In the genomic region with DNA sequence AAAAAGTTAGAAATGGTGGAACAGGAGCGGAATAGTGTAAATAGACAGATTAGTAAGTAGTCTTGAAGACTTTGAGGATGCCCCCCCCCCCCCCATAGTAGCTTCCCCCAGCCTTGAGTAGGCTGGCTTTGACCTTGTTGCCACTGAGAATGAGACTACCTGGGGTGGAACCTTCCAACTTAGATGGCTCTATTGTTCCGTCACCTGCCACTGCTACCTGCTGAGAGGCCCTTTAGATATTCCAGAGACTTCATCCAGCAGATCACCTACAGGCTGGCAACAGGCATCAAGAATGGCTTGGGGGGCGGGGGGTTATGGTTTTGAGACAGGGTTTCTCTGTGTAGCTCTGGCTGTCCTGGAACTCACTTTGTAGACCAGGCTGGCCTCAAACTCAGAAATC, we compare ENCODE assay signal across 7 mouse cellular contexts. TPM values are rescaled to one million over a fixed set of nuclear protein-coding genes. Genes with fewer than 3 reads are reported as not detected.
DNase-seq lines count a peak whose midpoint lies in the region; ATAC-seq and TF ChIP-seq lines count a peak whose summit lies in the region.

No protein-coding gene starts in this region.

- DNase-seq in heart, postnatal 0 days (ENCODE audit: low spot score) = no peak
- DNase-seq in heart, postnatal 36 days = no peak
- DNase-seq in testis, postnatal 10 days (ENCODE audit: low spot score) = no peak
- DNase-seq in hindbrain, postnatal 0 days (ENCODE audit: low spot score) = no peak
- no peak for DNase-seq in left cerebral cortex, adult 2 months (ENCODE audit: extremely low spot score in 1 of 2, low spot score in 2 of 2)

- H3K9me3 ChIP-seq in heart, postnatal 0 days (replicated peaks; ENCODE audit: control insufficient read depth, low read length) = no peaks in the 10 kb centered on the region
- no peaks in the 10 kb centered on the region for H3K9me3 ChIP-seq in hindbrain, postnatal 0 days (ENCODE audit: low read length)
- H3K9me3 ChIP-seq in intestine, embryonic 15.5 days = no peaks in the 10 kb centered on the region

- intact Hi-C loops in heart, postnatal 36 days (cut with DNase I) = loop anchor here (2.0 to 5.0 kb wide), 2 partner anchors 20 to 163 kb away; partner anchors contain the start of genes Fam126b, Ndufb3, Nif3l1 and Ppil3
- intact Hi-C loops in left cerebral cortex, adult 2 months (cut with DNase I) = no loop called here

- 83% methylated on average over 3 of the region's 3 CpGs for WGBS in heart, postnatal 0 days
- WGBS in hindbrain, postnatal 0 days = 75% methylated on average over 3 of the region's 3 CpGs
- 90% methylated on average over 3 of the region's 3 CpGs for WGBS in intestine, embryonic 15.5 days

- TF ChIP-seq EP300 in heart, postnatal 0 days (IDR thresholded peaks at IDR 0.05; ENCODE audit: low read depth) = no peak

- H3K4me3 ChIP-seq in heart, postnatal 0 days (ENCODE audit: low read depth, low read length) = no peak overlapping the region
- H3K4me3 ChIP-seq in testis, adult 2 months (ENCODE audit: control insufficient read depth, low read depth, low read length) = peak overlapping the region; percentile 100
- H3K4me3 ChIP-seq in hindbrain, postnatal 0 days (ENCODE audit: low read length) = no peak overlapping the region
- no peak overlapping the region for H3K4me3 ChIP-seq in left cerebral cortex, adult 2 months
- H3K4me3 ChIP-seq in intestine, embryonic 15.5 days (replicated peaks) = no peak overlapping the region

- no peaks in the 10 kb centered on the region for H3K27me3 ChIP-seq in heart, postnatal 0 days (ENCODE audit: control insufficient read depth, insufficient read depth, low read length)
- H3K27me3 ChIP-seq in testis, adult 2 months (ENCODE audit: control insufficient read depth, insufficient read depth, low read length) = no peaks in the 10 kb centered on the region
- H3K27me3 ChIP-seq in hindbrain, postnatal 0 days (ENCODE audit: insufficient read depth, low read length) = no peaks in the 10 kb centered on the region
- no peaks in the 10 kb centered on the region for H3K27me3 ChIP-seq in intestine, embryonic 15.5 days (replicated peaks)

- no peak; the same call in 1 of the 2 replicates for TF ChIP-seq POLR2A in testis, adult 2 months (IDR thresholded peaks at IDR 0.05; ENCODE audit: control insufficient read depth, low read depth, low read length)

- H3K9ac ChIP-seq in heart, postnatal 0 days (replicated peaks; ENCODE audit: low read depth, low read length) = no peak overlapping the region
- H3K9ac ChIP-seq in hindbrain, postnatal 0 days (replicated peaks; ENCODE audit: low read length) = no peak overlapping the region
- no peak overlapping the region for H3K9ac ChIP-seq in intestine, embryonic 15.5 days

- peaks cover 10% of the 10 kb centered on the region for H3K4me1 ChIP-seq in heart, postnatal 0 days (ENCODE audit: control insufficient read depth, insufficient read depth)
- H3K4me1 ChIP-seq in testis, adult 2 months (ENCODE audit: control insufficient read depth, insufficient read depth, low read length) = peaks cover 2% of the 10 kb centered on the region; the same call in 1 of the 2 replicates
- peaks cover 3% of the 10 kb centered on the region; the same call in 1 of the 2 replicates for H3K4me1 ChIP-seq in hindbrain, postnatal 0 days (ENCODE audit: insufficient read depth, low read length)
- H3K4me1 ChIP-seq in intestine, embryonic 15.5 days (replicated peaks) = peaks cover 12% of the 10 kb centered on the region; the same call in 1 of the 2 replicates

- peaks cover 17% of the 10 kb centered on the region for H3K36me3 ChIP-seq in heart, postnatal 0 days (replicated peaks; ENCODE audit: control insufficient read depth, insufficient read depth, low read length)
- H3K36me3 ChIP-seq in testis, adult 2 months (ENCODE audit: control insufficient read depth, insufficient read depth, low read length) = peaks cover 1% of the 10 kb centered on the region
- H3K36me3 ChIP-seq in hindbrain, postnatal 0 days (ENCODE audit: insufficient read depth, low read length) = peaks cover 14% of the 10 kb centered on the region; the same call in 1 of the 2 replicates
- peaks cover 10% of the 10 kb centered on the region; the same call in 1 of the 2 replicates for H3K36me3 ChIP-seq in intestine, embryonic 15.5 days

- peak overlapping the region; percentile 100; the same call in 1 of the 2 replicates for H3K27ac ChIP-seq in heart, postnatal 0 days (ENCODE audit: low read depth)
- peak overlapping the region; percentile 12; the same call in 1 of the 2 replicates for H3K27ac ChIP-seq in testis, adult 2 months (ENCODE audit: control insufficient read depth, insufficient read depth, low read depth, low read length)
- no peak overlapping the region for H3K27ac ChIP-seq in hindbrain, postnatal 0 days
- no peak overlapping the region for H3K27ac ChIP-seq in left cerebral cortex, adult 2 months
- H3K27ac ChIP-seq in intestine, embryonic 15.5 days = no peak overlapping the region

- no peak overlapping the region; the same call in 1 of the 2 replicates for H3K4me2 ChIP-seq in heart, postnatal 0 days (ENCODE audit: low read depth, low read length)
- peak overlapping the region; percentile 72; the same call in 1 of the 2 replicates for H3K4me2 ChIP-seq in hindbrain, postnatal 0 days (ENCODE audit: low read depth, low read length)
- no peak overlapping the region; the same call in 1 of the 2 replicates for H3K4me2 ChIP-seq in intestine, embryonic 15.5 days (replicated peaks)

- no peak for ATAC-seq in heart, postnatal 0 days (ENCODE audit: insufficient read depth, low read depth)
- ATAC-seq in hindbrain, postnatal 0 days = no peak
- ATAC-seq in intestine, embryonic 15.5 days = no peak

- TF ChIP-seq CTCF in heart, postnatal 0 days (IDR thresholded peaks at IDR 0.05; ENCODE audit: low read depth) = no peak
- no peak for TF ChIP-seq CTCF in testis, adult 2 months (IDR thresholded peaks at IDR 0.05; ENCODE audit: control insufficient read depth, insufficient read depth, insufficient replicate concordance, low read depth, low read length)
- no peak for TF ChIP-seq CTCF in hindbrain, postnatal 0 days (IDR thresholded peaks at IDR 0.05; ENCODE audit: low read depth)
- TF ChIP-seq CTCF in left cerebral cortex, adult 2 months (IDR thresholded peaks at IDR 0.05) = no peak

RNA-seq across cellular contexts. Expression of gene Clk1, which starts 0.7 kb away (rescaled TPM):
- 59.3 and 100 TPM in 2 replicates for total RNA-seq in heart, postnatal 0 days (2014; rRNA removed; ENCODE audit: low replicate concordance)
- polyA plus RNA-seq in heart, postnatal 0 days (2015; fragmentation: Nextera tagmentation; extraction: Ambion mirVana) = 105 and 108 TPM in 2 replicates
- 10 to 100 TPM; 59.6 to 68.2 TPM for total RNA-seq in heart, postnatal 36 days (2021)
- 20.8 and 27.8 TPM in 2 replicates for polyA plus RNA-seq in testis, adult 2 months (2012; rRNA removed)
- total RNA-seq in hindbrain, postnatal 0 days (2014; rRNA removed) = 60.2 and 60.7 TPM in 2 replicates
- polyA plus RNA-seq in hindbrain, postnatal 0 days (2015; fragmentation: Nextera tagmentation; extraction: Ambion mirVana) = 109 and 130 TPM in 2 replicates
- total RNA-seq in left cerebral cortex, adult 2 months (2021) = 100 to 1,000 TPM; 119 to 134 TPM
- 153 and 157 TPM in 2 replicates for polyA plus RNA-seq in intestine, embryonic 15.5 days (2015; fragmentation: Nextera tagmentation; extraction: Ambion mirVana)

RNA-seq across cellular contexts. Expression of gene Nif3l1, which starts 20.4 kb away (rescaled TPM):
- total RNA-seq in heart, postnatal 0 days (2014; rRNA removed; ENCODE audit: low replicate concordance) = 9.0 and 43.8 TPM in 2 replicates
- polyA plus RNA-seq in heart, postnatal 0 days (2015; fragmentation: Nextera tagmentation; extraction: Ambion mirVana) = 16.1 and 16.2 TPM in 2 replicates
- 10 to 100 TPM in 1 of 2 experiments, 1 to 10 TPM in 1; 10.0 to 12.6 TPM for total RNA-seq in heart, postnatal 36 days (2021)
- 8.0 and 8.3 TPM in 2 replicates for polyA plus RNA-seq in testis, adult 2 months (2012; rRNA removed)
- 26.1 and 28.6 TPM in 2 replicates for total RNA-seq in hindbrain, postnatal 0 days (2014; rRNA removed)
- 35.4 and 37.5 TPM in 2 replicates for polyA plus RNA-seq in hindbrain, postnatal 0 days (2015; fragmentation: Nextera tagmentation; extraction: Ambion mirVana)
- 10 to 100 TPM; 15.6 to 19.1 TPM for total RNA-seq in left cerebral cortex, adult 2 months (2021)
- polyA plus RNA-seq in intestine, embryonic 15.5 days (2015; fragmentation: Nextera tagmentation; extraction: Ambion mirVana) = 38.0 and 43.4 TPM in 2 replicates

RNA-seq across cellular contexts. Expression of gene Ppil3, which starts 20.7 kb away (rescaled TPM):
- 8.7 and 15.2 TPM in 2 replicates for total RNA-seq in heart, postnatal 0 days (2014; rRNA removed; ENCODE audit: low replicate concordance)
- polyA plus RNA-seq in heart, postnatal 0 days (2015; fragmentation: Nextera tagmentation; extraction: Ambion mirVana) = 27.1 and 27.9 TPM in 2 replicates
- total RNA-seq in heart, postnatal 36 days (2021) = 10 to 100 TPM; 13.8 to 17.0 TPM
- polyA plus RNA-seq in testis, adult 2 months (2012; rRNA removed) = 13.4 and 14.8 TPM in 2 replicates
- 19.4 and 26.4 TPM in 2 replicates for total RNA-seq in hindbrain, postnatal 0 days (2014; rRNA removed)
- polyA plus RNA-seq in hindbrain, postnatal 0 days (2015; fragmentation: Nextera tagmentation; extraction: Ambion mirVana) = 45.9 and 51.4 TPM in 2 replicates
- 10 to 100 TPM; 23.1 to 25.9 TPM for total RNA-seq in left cerebral cortex, adult 2 months (2021)
- polyA plus RNA-seq in intestine, embryonic 15.5 days (2015; fragmentation: Nextera tagmentation; extraction: Ambion mirVana) = 46.0 and 49.6 TPM in 2 replicates

RNA-seq across cellular contexts. Expression of gene Bzw1, which starts 31.9 kb away (rescaled TPM):
- 59.3 and 74.6 TPM in 2 replicates for total RNA-seq in heart, postnatal 0 days (2014; rRNA removed; ENCODE audit: low replicate concordance)
- polyA plus RNA-seq in heart, postnatal 0 days (2015; fragmentation: Nextera tagmentation; extraction: Ambion mirVana) = 158 and 163 TPM in 2 replicates
- 10 to 100 TPM; 73.7 to 74.5 TPM for total RNA-seq in heart, postnatal 36 days (2021)
- 92.7 and 99.2 TPM in 2 replicates for polyA plus RNA-seq in testis, adult 2 months (2012; rRNA removed)
- 160 and 162 TPM in 2 replicates for total RNA-seq in hindbrain, postnatal 0 days (2014; rRNA removed)
- polyA plus RNA-seq in hindbrain, postnatal 0 days (2015; fragmentation: Nextera tagmentation; extraction: Ambion mirVana) = 343 and 352 TPM in 2 replicates
- 100 to 1,000 TPM; 137 to 146 TPM for total RNA-seq in left cerebral cortex, adult 2 months (2021)
- 294 and 358 TPM in 2 replicates for polyA plus RNA-seq in intestine, embryonic 15.5 days (2015; fragmentation: Nextera tagmentation; extraction: Ambion mirVana)

Comparison
In these comparisons a context has a peak if more than half of its experiments do, and no peak if none do; other contexts are left out.
1. H3K27ac ChIP-seq: peak in heart, postnatal 0 days (single experiment) and testis, adult 2 months (single experiment); none in hindbrain, postnatal 0 days (single experiment), left cerebral cortex, adult 2 months (single experiment) and intestine, embryonic 15.5 days (single experiment).